Mouse (Mus musculus): ENCODE results near the gene Tut7. TPM values are rescaled to one million over a fixed set of nuclear protein-coding genes. Genes with fewer than 3 reads are reported as not detected.
"Not testable (repeated sequence)": the region's sequence is repeated elsewhere in the genome, so short reads cannot be mapped to it uniquely, and the experiment has no call there.

The Tut7 gene
- polyA plus RNA-seq, 1 experiment from 2014 or later, result 41.3 TPM

DNA sequence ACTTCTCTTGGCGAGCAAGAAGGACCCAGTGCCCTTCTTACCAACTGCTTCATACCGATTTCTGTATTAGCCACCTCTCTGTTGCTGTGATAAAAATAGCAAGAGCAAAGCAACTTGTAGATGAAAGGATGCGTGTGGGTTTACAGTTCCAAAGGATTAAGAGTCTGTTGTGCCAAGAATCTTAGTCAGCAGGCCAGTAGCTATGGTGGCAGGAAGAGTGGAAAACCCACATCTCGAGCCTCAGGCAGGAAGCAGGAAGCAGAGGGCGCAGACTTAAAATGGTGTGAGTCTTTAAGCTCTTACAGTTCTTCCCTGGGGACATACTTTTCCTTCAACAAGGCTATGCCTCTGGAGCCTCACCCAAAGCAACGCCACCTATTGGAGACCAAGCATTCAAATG, 77.5 kb downstream of the Tut7 start:
- Histone ChIP-seq H3K36me3 (replicated peaks) (no peaks in the 10 kb centered on the region), H3K9me3 (no peaks in the 10 kb centered on the region), H3K27me3 (replicated peaks; ENCODE audit: low read depth, poor library complexity, severe bottlenecking) (no peaks in the 10 kb centered on the region), H3K4me1 (peaks cover 7% of the 10 kb centered on the region), H3K27ac (replicated peaks) (no peak overlapping the region), H3K4me3 (no peak overlapping the region)
- no peak for DNase-seq (ENCODE audit: low spot score)
- 88% methylated on average over 6 of the region's 6 CpGs for WGBS

GRCm38 (mm10) chr13:59741697-59742096, 81.2 kb downstream of the Tut7 start:
- no peaks in the 10 kb centered on the region for H3K9me3 ChIP-seq
- 83% methylated on average over 10 of the region's 10 CpGs for WGBS
- H3K4me1 ChIP-seq, result no peaks in the 10 kb centered on the region
- H3K36me3 ChIP-seq (replicated peaks), result no peaks in the 10 kb centered on the region
- no peaks in the 10 kb centered on the region for H3K27me3 ChIP-seq (replicated peaks; ENCODE audit: low read depth, poor library complexity, severe bottlenecking)
- DNase-seq (ENCODE audit: low spot score), result no peak
- H3K27ac ChIP-seq (replicated peaks), result no peak overlapping the region
- H3K4me3 ChIP-seq, result no peak overlapping the region

- DNase-seq (ENCODE audit: low spot score), result no peak
- Histone ChIP-seq H3K4me3 (no peak overlapping the region), H3K27ac (replicated peaks) (no peak overlapping the region), H3K27me3 (replicated peaks; ENCODE audit: low read depth, poor library complexity, severe bottlenecking) (no peaks in the 10 kb centered on the region), H3K36me3 (replicated peaks) (no peaks in the 10 kb centered on the region), H3K4me1 (no peaks in the 10 kb centered on the region), H3K9me3 (no peaks in the 10 kb centered on the region)
- WGBS, result 94% methylated on average over 11 of the region's 11 CpGs
Observed at GRCm38 (mm10) chr13:59741096-59741495, 81.9 kb downstream of the Tut7 start.

GRCm38 (mm10) chr13:59739397-59739796, 83.5 kb downstream of the Tut7 start:
- H3K4me1 ChIP-seq, result peaks cover 7% of the 10 kb centered on the region
- no peaks in the 10 kb centered on the region for H3K36me3 ChIP-seq (replicated peaks)
- WGBS, result 89% methylated on average over 4 of the region's 4 CpGs
- DNase-seq (ENCODE audit: low spot score), result no peak
- H3K4me3 ChIP-seq, result no peak overlapping the region
- H3K9me3 ChIP-seq, result no peaks in the 10 kb centered on the region
- H3K27ac ChIP-seq (replicated peaks), result no peak overlapping the region
- H3K27me3 ChIP-seq (replicated peaks; ENCODE audit: low read depth, poor library complexity, severe bottlenecking), result no peaks in the 10 kb centered on the region

DNA sequence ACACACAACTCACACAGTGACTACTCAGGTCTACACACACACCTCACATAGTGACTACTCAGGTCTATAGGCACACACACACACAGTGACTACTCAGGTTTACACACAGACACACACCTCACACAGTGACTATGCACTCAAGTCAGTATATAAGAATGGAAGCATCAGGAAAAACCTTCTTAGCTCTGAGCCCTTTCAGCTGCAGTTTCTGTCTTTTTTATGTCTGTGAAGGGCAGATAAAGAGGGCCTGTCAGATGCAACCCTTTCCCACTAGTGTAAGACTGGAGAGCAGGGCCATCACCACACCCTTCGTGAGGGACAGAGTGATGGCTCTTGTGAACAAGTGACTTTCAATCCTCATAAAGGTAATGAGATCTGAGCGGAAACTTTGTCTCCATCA, 84.5 kb downstream of the Tut7 start:
- no peaks in the 10 kb centered on the region for H3K36me3 ChIP-seq (replicated peaks)

DNA sequence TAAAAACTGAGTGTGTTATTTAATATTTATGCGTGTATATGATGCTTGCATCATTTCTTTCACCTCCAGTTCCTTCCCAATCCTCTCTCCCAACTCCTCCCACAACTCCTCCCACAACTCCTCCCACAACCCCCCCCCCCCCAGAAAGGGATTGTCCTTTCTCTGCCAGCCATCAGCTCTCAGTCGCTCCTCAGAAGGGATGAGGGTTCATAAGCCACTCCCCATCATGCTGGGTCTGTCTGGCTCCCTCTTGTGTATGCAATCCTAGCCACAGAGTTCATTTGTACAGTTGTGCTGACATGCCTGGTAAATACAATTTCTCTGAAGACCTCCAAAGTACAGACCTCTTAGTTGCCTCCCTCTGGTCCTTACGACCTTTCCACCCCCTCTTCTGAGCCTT, 87.8 kb downstream of the Tut7 start:
- Histone ChIP-seq H3K4me3 (no peak overlapping the region), H3K36me3 (replicated peaks) (no peaks in the 10 kb centered on the region), H3K27ac (replicated peaks) (no peak overlapping the region), H3K4me1 (peaks cover 8% of the 10 kb centered on the region), H3K9me3 (no peaks in the 10 kb centered on the region), H3K27me3 (replicated peaks; ENCODE audit: low read depth, poor library complexity, severe bottlenecking) (no peaks in the 10 kb centered on the region)
- WGBS, result 32% methylated on average over 3 of the region's 3 CpGs
- DNase-seq (ENCODE audit: low spot score), result peak; percentile 48

More for the DNA sequence above, 84.5 kb downstream of the Tut7 start:
- Histone ChIP-seq H3K9me3 (no peaks in the 10 kb centered on the region), H3K27me3 (replicated peaks; ENCODE audit: low read depth, poor library complexity, severe bottlenecking) (no peaks in the 10 kb centered on the region), H3K27ac (replicated peaks) (no peak overlapping the region), H3K4me1 (peaks cover 8% of the 10 kb centered on the region), H3K4me3 (no peak overlapping the region)
- no peak for DNase-seq (ENCODE audit: low spot score)
- 87% methylated on average over 2 of the region's 2 CpGs for WGBS

- H3K27me3 ChIP-seq (replicated peaks; ENCODE audit: low read depth, poor library complexity, severe bottlenecking); H3K27ac ChIP-seq (replicated peaks); H3K9me3 ChIP-seq; DNase-seq (ENCODE audit: low spot score); H3K4me3 ChIP-seq; H3K36me3 ChIP-seq (replicated peaks); H3K4me1 ChIP-seq: not testable (repeated sequence)
- WGBS, result 35% methylated on average over 6 of the region's 6 CpGs
Observed at GRCm38 (mm10) chr13:59734347-59734746, 88.6 kb downstream of the Tut7 start.

- WGBS, result 82% methylated on average over 4 of the region's 4 CpGs
- no peaks in the 10 kb centered on the region for H3K9me3 ChIP-seq
- peaks cover 3% of the 10 kb centered on the region; the same call in 1 of the 2 replicates for H3K27me3 ChIP-seq (replicated peaks; ENCODE audit: low read depth, poor library complexity, severe bottlenecking)
- H3K4me1 ChIP-seq, result peaks cover 8% of the 10 kb centered on the region
- no peaks in the 10 kb centered on the region for H3K36me3 ChIP-seq (replicated peaks)
- H3K27ac ChIP-seq (replicated peaks), result no peak overlapping the region
- H3K4me3 ChIP-seq, result no peak overlapping the region
- DNase-seq (ENCODE audit: low spot score), result no peak
Observed at GRCm38 (mm10) chr13:59733936-59734335, 89.0 kb downstream of the Tut7 start.

GRCm38 (mm10) chr13:59731652-59732051, 91.3 kb downstream of the Tut7 start, which contains the start of gene Spata31d1d:
Gene Spata31d1d, minus strand, starts transcription at chr13:59731752.
- Histone ChIP-seq H3K4me1 (peaks cover 11% of the 10 kb centered on the region), H3K9me3 (no peaks in the 10 kb centered on the region), H3K36me3 (replicated peaks) (no peaks in the 10 kb centered on the region), H3K27ac (replicated peaks) (no peak within 1 kb of the TSS), H3K27me3 (replicated peaks; ENCODE audit: low read depth, poor library complexity, severe bottlenecking) (peaks cover 16% of the 10 kb centered on the region), H3K4me3 (no peak within 1 kb of the TSS)
- DNase-seq (ENCODE audit: low spot score), result no peak
- WGBS, result 42% methylated on average over 7 of the region's 7 CpGs

DNA sequence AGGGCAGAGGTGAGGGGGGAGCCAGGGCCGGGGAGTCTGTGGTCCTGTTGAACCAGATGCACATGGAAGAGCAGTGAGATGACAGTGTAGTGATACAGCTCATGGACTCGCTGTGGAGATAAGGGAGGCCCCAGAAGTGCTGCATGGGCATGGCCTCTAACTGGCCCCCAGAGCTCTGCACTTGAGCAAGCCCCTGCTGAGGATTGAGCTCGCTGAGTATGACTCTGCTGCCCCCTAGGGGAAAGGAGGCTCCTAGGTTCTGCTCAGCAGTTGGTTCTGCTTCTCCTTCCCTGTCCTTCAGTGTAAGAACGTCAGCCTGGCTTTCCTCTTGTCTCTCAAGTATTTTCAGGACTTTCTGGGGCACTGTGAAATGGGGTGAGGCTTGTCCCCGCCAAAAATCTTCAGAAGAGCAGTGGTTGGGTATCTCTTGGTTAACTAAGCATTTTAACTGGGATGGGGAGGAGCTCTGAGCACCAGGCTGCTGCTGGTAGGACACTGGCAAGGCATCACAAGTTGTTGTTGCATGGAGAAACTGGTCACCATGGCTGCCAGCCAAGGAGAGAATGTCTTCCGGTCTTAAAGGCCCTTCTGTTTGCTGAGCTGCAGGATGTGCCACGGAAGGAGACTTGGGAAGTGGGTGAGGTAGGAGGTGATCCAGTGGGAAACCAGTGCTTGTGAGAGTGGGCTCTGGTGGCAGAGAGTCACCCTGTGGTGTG, 94.4 kb downstream of the Tut7 start:
- DNase-seq (ENCODE audit: low spot score), result peak; percentile 84
- Histone ChIP-seq H3K36me3 (replicated peaks) (no peaks in the 10 kb centered on the region), H3K9me3 (no peaks in the 10 kb centered on the region), H3K27ac (replicated peaks) (no peak overlapping the region), H3K4me3 (no peak overlapping the region), H3K27me3 (replicated peaks; ENCODE audit: low read depth, poor library complexity, severe bottlenecking) (peaks cover 25% of the 10 kb centered on the region), H3K4me1 (peaks cover 16% of the 10 kb centered on the region)
- 34% methylated on average over 7 of the region's 7 CpGs for WGBS

GRCm38 (mm10) chr13:59726139-59726867, 96.6 kb downstream of the Tut7 start:
- Histone ChIP-seq H3K9me3 (no peaks in the 10 kb centered on the region), H3K27ac (replicated peaks) (no peak overlapping the region), H3K36me3 (replicated peaks) (no peaks in the 10 kb centered on the region), H3K27me3 (replicated peaks; ENCODE audit: low read depth, poor library complexity, severe bottlenecking) (peaks cover 25% of the 10 kb centered on the region), H3K4me1 (peaks cover 16% of the 10 kb centered on the region), H3K4me3 (peak overlapping the region; percentile 41)
- 37% methylated on average over 29 of the region's 29 CpGs for WGBS
- DNase-seq (ENCODE audit: low spot score), result peak; percentile 12

DNA sequence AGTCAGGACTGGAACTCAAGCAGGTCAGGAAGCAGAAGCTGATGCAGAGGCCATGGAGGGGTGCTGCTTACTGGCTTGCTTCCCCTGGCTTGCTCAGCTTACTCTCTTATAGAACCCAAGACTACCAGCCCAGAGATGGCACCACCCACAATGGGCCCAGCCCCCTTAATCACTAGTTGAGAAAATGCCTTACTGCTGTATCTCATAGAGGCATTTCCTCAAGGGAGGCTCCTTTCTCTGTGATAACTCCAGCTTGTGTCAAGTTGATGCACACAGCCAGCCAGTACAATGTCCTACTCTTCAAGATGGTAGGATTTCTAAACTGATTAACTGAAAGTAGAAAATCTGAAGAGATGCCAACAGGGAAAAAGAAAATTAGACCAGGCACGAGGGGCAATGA, 100.9 kb downstream of the Tut7 start:
- H3K4me3 ChIP-seq, result not testable (repeated sequence)

More for the DNA sequence above, 100.9 kb downstream of the Tut7 start:
- H3K9me3 ChIP-seq; DNase-seq (ENCODE audit: low spot score); H3K36me3 ChIP-seq (replicated peaks); H3K27ac ChIP-seq (replicated peaks): not testable (repeated sequence)
- H3K4me1 ChIP-seq, result peaks cover 21% of the 10 kb centered on the region
- peaks cover 14% of the 10 kb centered on the region for H3K27me3 ChIP-seq (replicated peaks; ENCODE audit: low read depth, poor library complexity, severe bottlenecking)
- WGBS, result 79% methylated on average over 1 of the region's 1 CpGs
